ENCODE assay signal across 13 mouse cellular contexts in genomic region chr11:96808066-96808465, GRCm38 (mm10). TPM values are rescaled to one million over a fixed set of nuclear protein-coding genes. Genes with fewer than 3 reads are reported as not detected.
DNase-seq lines count a peak whose midpoint lies in the region; ATAC-seq and TF ChIP-seq lines count a peak whose summit lies in the region.
"Had no signal": no experiment of that assay in that cellular context is flagged by ENCODE, and none has a peak within 500 bp of the region (broad histone marks: within the 10 kb centered on the region; RNA-seq: fewer than 3 reads in every experiment).

No protein-coding gene starts in this region.

- H3K4me3 ChIP-seq in gastrocnemius, adult 2 months, result no peak overlapping the region
- H3K4me3 ChIP-seq in lung, embryonic 14.5 days (ENCODE audit: low read depth, low read length), result no peak overlapping the region
- no peak overlapping the region for H3K4me3 ChIP-seq in MEL (ENCODE audit: control insufficient read depth in 1 of 2, insufficient read depth in 1 of 2, low read depth in 2 of 2, low read length in 2 of 2)
- H3K4me3 ChIP-seq in hindbrain, embryonic 14.5 days (replicated peaks; ENCODE audit: low read length), result no peak overlapping the region
- H3K4me3 ChIP-seq: heart, embryonic 13.5 days; hindbrain, embryonic 15.5 days; neural tube, embryonic 12.5 days; stomach, embryonic 15.5 days had no signal

- WGBS in lung, embryonic 14.5 days, result 45% methylated on average over 1 of the region's 1 CpGs
- WGBS in hindbrain, embryonic 14.5 days, result 68% methylated on average over 1 of the region's 1 CpGs

- no peaks in the 10 kb centered on the region for H3K9me3 ChIP-seq in lung, embryonic 14.5 days (ENCODE audit: low read depth, low read length)
- no peaks in the 10 kb centered on the region for H3K9me3 ChIP-seq in MEL (replicated peaks; ENCODE audit: insufficient read depth, low read length)
- no peaks in the 10 kb centered on the region for H3K9me3 ChIP-seq in hindbrain, embryonic 14.5 days (ENCODE audit: control insufficient read depth, low read length)
- H3K9me3 ChIP-seq: heart, embryonic 13.5 days; hindbrain, embryonic 15.5 days; neural tube, embryonic 12.5 days; stomach, embryonic 15.5 days had no signal

- H3K4me2 ChIP-seq in lung, embryonic 14.5 days, result no peak overlapping the region
- H3K4me2 ChIP-seq in hindbrain, embryonic 14.5 days (replicated peaks), result no peak overlapping the region
- H3K4me2 ChIP-seq: heart, embryonic 13.5 days; hindbrain, embryonic 15.5 days; neural tube, embryonic 12.5 days; stomach, embryonic 15.5 days had no signal

- no peak for TF ChIP-seq POLR2A in MEL (IDR thresholded peaks at IDR 0.05; ENCODE audit: control insufficient read depth in 1 of 2, insufficient read depth in 1 of 2, low read depth in 1 of 2, low read length in 2 of 2, poor library complexity in 1 of 2)

- H3K9ac ChIP-seq in lung, embryonic 14.5 days, result no peak overlapping the region
- H3K9ac ChIP-seq in MEL (ENCODE audit: control insufficient read depth, low read depth, low read length, poor library complexity, severe bottlenecking), result no peak overlapping the region
- no peak overlapping the region for H3K9ac ChIP-seq in hindbrain, embryonic 14.5 days
- H3K9ac ChIP-seq: heart, embryonic 13.5 days; hindbrain, embryonic 15.5 days; neural tube, embryonic 12.5 days; stomach, embryonic 15.5 days had no signal

- H3K27me3 ChIP-seq in lung, embryonic 14.5 days (ENCODE audit: insufficient read depth, low read length), result no peaks in the 10 kb centered on the region
- H3K27me3 ChIP-seq in MEL (ENCODE audit: control insufficient read depth in 1 of 2, insufficient read depth in 2 of 2, low read length in 2 of 2), result no peaks in the 10 kb centered on the region
- no peaks in the 10 kb centered on the region for H3K27me3 ChIP-seq in hindbrain, embryonic 14.5 days (ENCODE audit: control insufficient read depth, insufficient read depth, low read length)
- H3K27me3 ChIP-seq: heart, embryonic 13.5 days; hindbrain, embryonic 15.5 days; neural tube, embryonic 12.5 days; stomach, embryonic 15.5 days had no signal

- no peak for TF ChIP-seq EP300 in MEL (IDR thresholded peaks at IDR 0.05; ENCODE audit: low read depth in 1 of 2, low read length in 2 of 2)

- no peaks in the 10 kb centered on the region for H3K79me2 ChIP-seq in MEL (ENCODE audit: control insufficient read depth, insufficient read depth, low read length, poor library complexity)

- H3K4me1 ChIP-seq in lung, embryonic 14.5 days (ENCODE audit: insufficient read depth), result no peaks in the 10 kb centered on the region
- H3K4me1 ChIP-seq in MEL (ENCODE audit: control insufficient read depth in 1 of 2, insufficient read depth in 2 of 2, low read length in 2 of 2), result peaks cover 3 to 4% of the 10 kb centered on the region in 2 experiments; a peak in 2 of 4 replicates
- H3K4me1 ChIP-seq in hindbrain, embryonic 14.5 days (replicated peaks; ENCODE audit: control insufficient read depth, insufficient read depth, low read length), result no peaks in the 10 kb centered on the region
- H3K4me1 ChIP-seq: heart, embryonic 13.5 days; hindbrain, embryonic 15.5 days; neural tube, embryonic 12.5 days; stomach, embryonic 15.5 days had no signal

- intact Hi-C loops in gastrocnemius, adult 2 months (cut with DNase I), result no loop called here

- H3K36me3 ChIP-seq in lung, embryonic 14.5 days (ENCODE audit: insufficient read depth), result peaks cover 90% of the 10 kb centered on the region
- H3K36me3 ChIP-seq in MEL (ENCODE audit: control insufficient read depth in 1 of 2, insufficient read depth in 2 of 2, low read length in 2 of 2), result peaks cover 13 to 35% of the 10 kb centered on the region in 2 experiments
- H3K36me3 ChIP-seq in hindbrain, embryonic 14.5 days (replicated peaks; ENCODE audit: control insufficient read depth, insufficient read depth), result peaks cover 97% of the 10 kb centered on the region

- no peak for ATAC-seq in lung, embryonic 14.5 days (ENCODE audit: insufficient read depth)
- ATAC-seq in megakaryocyte progenitor cell, adult 5-6 weeks (replicated peaks; ENCODE audit: poor library complexity), result peak; percentile 85
- no peak for ATAC-seq in hindbrain, embryonic 14.5 days (ENCODE audit: low FRiP score)

- no peak for DNase-seq in gastrocnemius, adult 2 months
- no peak for DNase-seq in gastrocnemius, adult 18-20 months (ENCODE audit: low spot score)
- peak; percentile 37 for DNase-seq in lung, embryonic 14.5 days
- no peak for DNase-seq in lung, postnatal 4 days
- peak; percentile 70 for DNase-seq in MEL (ENCODE audit: low read depth, low spot score)
- DNase-seq in cerebellum, adult 11 months, result no peak
- DNase-seq in hindbrain, embryonic 14.5 days (ENCODE audit: low spot score), result no peak
- DNase-seq: kidney, postnatal 14 days had no signal

- peak; percentile 28 for TF ChIP-seq CTCF in gastrocnemius, adult 2 months (IDR thresholded peaks at IDR 0.05)
- peak; percentile 38 for TF ChIP-seq CTCF in lung, embryonic 14.5 days (IDR thresholded peaks at IDR 0.05; ENCODE audit: low read depth)
- TF ChIP-seq CTCF in MEL (IDR thresholded peaks at IDR 0.05 in 2 of 3, conservative IDR thresholded peaks at IDR 0.05 in 1 of 3; ENCODE audit: control insufficient read depth in 1 of 3, insufficient read depth in 1 of 3, low read depth in 2 of 3, low read length in 3 of 3, poor library complexity in 1 of 3, severe bottlenecking in 1 of 3), result peak in 2 of 3 experiments; percentile 23 to 44; a peak in 3 of 6 replicates

- TF ChIP-seq RAD21 in MEL (IDR thresholded peaks at IDR 0.05; ENCODE audit: low read depth, low read length), result no peak

- no peak overlapping the region for H3K27ac ChIP-seq in gastrocnemius, adult 2 months
- H3K27ac ChIP-seq in lung, embryonic 14.5 days (ENCODE audit: low read depth), result no peak overlapping the region
- no peak overlapping the region for H3K27ac ChIP-seq in MEL (ENCODE audit: control insufficient read depth, low read depth, low read length)
- H3K27ac ChIP-seq in hindbrain, embryonic 14.5 days, result no peak overlapping the region
- H3K27ac ChIP-seq: heart, embryonic 13.5 days; hindbrain, embryonic 15.5 days; neural tube, embryonic 12.5 days; stomach, embryonic 15.5 days had no signal

TF ChIP-seq in MEL, 35 proteins besides CTCF, POLR2A, EP300 and RAD21:
- TF ChIP-seq POLR2AphosphoS5 (IDR thresholded peaks at IDR 0.05; ENCODE audit: borderline replicate concordance, low read depth, low read length), result no peak
- 0 out of 2 replicates have a peak, but pooled peaks have one; percentile 23 for TF ChIP-seq GATA1 (IDR thresholded peaks at IDR 0.05; ENCODE audit: low read depth, low read length)

RNA-seq across cellular contexts. Expression of gene Cbx1, which starts 19.1 kb away (rescaled TPM):
- 10 to 100 TPM; 35.0 to 42.0 TPM for total RNA-seq in gastrocnemius, adult 2 months (2021)
- 10 to 100 TPM; 34.2 to 36.1 TPM for total RNA-seq in gastrocnemius, adult 18-20 months (2021)
- polyA plus RNA-seq in lung, embryonic 14.5 days (2014; fragmentation: Nextera tagmentation; extraction: Ambion mirVana), result 103 and 112 TPM in 2 replicates
- 132 and 135 TPM in 2 replicates for total RNA-seq in MEL (2012; rRNA removed)
- 100 to 1,000 TPM; 152 to 368 TPM for polyA plus RNA-seq in MEL (2012; ENCODE audit: insufficient read depth in 1 of 2, insufficient read length in 2 of 2, low read depth in 1 of 2, low replicate concordance in 2 of 2, missing spikeins in 1 of 2)
- total RNA-seq in megakaryocyte progenitor cell, adult 5-6 weeks (2015), result 61.3 and 70.5 TPM in 2 replicates
- total RNA-seq in megakaryocyte progenitor cell, adult 5-6 weeks (2017), result 94.4 and 116 TPM in 2 replicates
- polyA plus RNA-seq in hindbrain, embryonic 14.5 days (2014; fragmentation: Nextera tagmentation; extraction: Ambion mirVana), result 52.5 and 57.7 TPM in 2 replicates

RNA-seq across cellular contexts. Expression of gene Nfe2l1, which starts 21.7 kb away (rescaled TPM):
- total RNA-seq in gastrocnemius, adult 2 months (2021), result 100 to 1,000 TPM; 395 to 484 TPM
- 100 to 1,000 TPM; 460 to 570 TPM for total RNA-seq in gastrocnemius, adult 18-20 months (2021)
- polyA plus RNA-seq in lung, embryonic 14.5 days (2014; fragmentation: Nextera tagmentation; extraction: Ambion mirVana), result 34.6 and 39.5 TPM in 2 replicates
- total RNA-seq in MEL (2012; rRNA removed), result 44.8 and 47.0 TPM in 2 replicates
- 10 to 100 TPM; 37.5 to 66.5 TPM for polyA plus RNA-seq in MEL (2012; ENCODE audit: insufficient read depth in 1 of 2, insufficient read length in 2 of 2, low read depth in 1 of 2, low replicate concordance in 2 of 2, missing spikeins in 1 of 2)
- total RNA-seq in megakaryocyte progenitor cell, adult 5-6 weeks (2015), result 39.0 and 39.8 TPM in 2 replicates
- total RNA-seq in megakaryocyte progenitor cell, adult 5-6 weeks (2017), result 41.0 and 42.5 TPM in 2 replicates
- 49.3 and 54.7 TPM in 2 replicates for polyA plus RNA-seq in hindbrain, embryonic 14.5 days (2014; fragmentation: Nextera tagmentation; extraction: Ambion mirVana)

RNA-seq across cellular contexts. Expression of gene Snx11, which starts 30.7 kb away (rescaled TPM):
- total RNA-seq in gastrocnemius, adult 2 months (2021), result 10 to 100 TPM; 11.1 to 13.6 TPM
- 10 to 100 TPM in 1 of 2 experiments, 1 to 10 TPM in 1; 9.6 to 10.3 TPM for total RNA-seq in gastrocnemius, adult 18-20 months (2021)
- polyA plus RNA-seq in lung, embryonic 14.5 days (2014; fragmentation: Nextera tagmentation; extraction: Ambion mirVana), result 10.3 and 15.7 TPM in 2 replicates
- 33.9 and 43.1 TPM in 2 replicates for total RNA-seq in MEL (2012; rRNA removed)
- polyA plus RNA-seq in MEL (2012; ENCODE audit: insufficient read depth in 1 of 2, insufficient read length in 2 of 2, low read depth in 1 of 2, low replicate concordance in 2 of 2, missing spikeins in 1 of 2), result 10 to 100 TPM in 1 of 2 experiments, not detected in 1; 33.7 TPM
- total RNA-seq in megakaryocyte progenitor cell, adult 5-6 weeks (2015), result 8.6 and 9.6 TPM in 2 replicates
- 16.9 and 17.3 TPM in 2 replicates for total RNA-seq in megakaryocyte progenitor cell, adult 5-6 weeks (2017)
- polyA plus RNA-seq in hindbrain, embryonic 14.5 days (2014; fragmentation: Nextera tagmentation; extraction: Ambion mirVana), result 37.9 and 42.5 TPM in 2 replicates

RNA-seq across cellular contexts. Expression of gene Copz2, which starts 41.6 kb away (rescaled TPM):
- total RNA-seq in gastrocnemius, adult 2 months (2021), result 10 to 100 TPM; 21.4 to 31.0 TPM
- total RNA-seq in gastrocnemius, adult 18-20 months (2021), result 10 to 100 TPM; 26.7 to 27.7 TPM
- polyA plus RNA-seq in lung, embryonic 14.5 days (2014; fragmentation: Nextera tagmentation; extraction: Ambion mirVana), result 144 and 151 TPM in 2 replicates
- 0.95 and 2.1 TPM in 2 replicates for total RNA-seq in MEL (2012; rRNA removed)
- polyA plus RNA-seq in MEL (2012; ENCODE audit: insufficient read depth in 1 of 2, insufficient read length in 2 of 2, low read depth in 1 of 2, low replicate concordance in 2 of 2, missing spikeins in 1 of 2), result 1 to 10 TPM in 1 of 2 experiments, not detected in 1; 6.3 TPM
- 6.2 and 6.5 TPM in 2 replicates for total RNA-seq in megakaryocyte progenitor cell, adult 5-6 weeks (2015)
- total RNA-seq in megakaryocyte progenitor cell, adult 5-6 weeks (2017), result 3.3 and 4.0 TPM in 2 replicates
- polyA plus RNA-seq in hindbrain, embryonic 14.5 days (2014; fragmentation: Nextera tagmentation; extraction: Ambion mirVana), result 23.1 and 29.7 TPM in 2 replicates

Comparison
In these comparisons a context has a peak if more than half of its experiments do, and no peak if none do; other contexts are left out.
1. DNase-seq: peak in lung, embryonic 14.5 days (single experiment) and MEL (single experiment); none in gastrocnemius, adult 2 months (single experiment), gastrocnemius, adult 18-20 months (single experiment), lung, postnatal 4 days (0 of 2), cerebellum, adult 11 months (single experiment) and hindbrain, embryonic 14.5 days (single experiment).
2. Peak in every context shown above with its lines, with median percentiles within 50 percentile points of each other: CTCF ChIP-seq.